Mouse (Mus musculus) kidney, postnatal 25 days (tissue): ENCODE measurements around the gene Fkbp3.
"Not testable (repeated sequence)": the region's sequence is repeated elsewhere in the genome, so short reads cannot be mapped to it uniquely, and the experiment has no call there.

Source experiments
- DNase-seq, 2 experiments: peaks; one replicate each; pipeline ENCODE4 v3.0.0; 2021; ENCODE audit warnings: mixed read lengths in 2 of 2

Gene Fkbp3

DNA sequence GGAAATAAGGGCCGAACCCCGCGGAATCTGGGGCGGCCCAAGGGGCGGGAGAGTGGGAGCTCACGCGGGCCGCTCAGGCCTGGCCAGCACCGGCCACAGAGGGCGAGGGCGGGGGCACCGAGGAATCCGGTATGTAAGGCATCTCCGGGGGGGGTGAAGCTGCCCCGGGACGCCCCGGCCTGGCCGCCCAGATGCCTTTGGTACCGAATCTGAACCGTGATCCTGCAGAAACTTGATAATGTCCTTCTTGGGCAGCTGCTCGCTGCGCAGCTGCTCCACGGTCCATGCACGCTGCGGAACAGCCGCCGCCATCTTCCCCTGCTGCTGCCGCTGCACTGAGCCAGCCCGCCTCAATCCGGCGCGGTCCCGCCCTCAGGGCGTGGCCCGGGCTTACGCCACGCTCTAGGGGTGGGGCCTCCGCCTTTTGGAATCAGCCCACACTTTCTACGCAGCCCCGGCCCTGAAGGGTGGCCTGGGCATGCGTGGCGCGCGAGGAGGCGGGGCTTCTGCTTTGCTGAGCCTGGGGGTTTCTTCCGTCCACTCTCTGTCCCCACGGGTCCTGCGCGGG is at the start of gene Fkbp3:
TSS of gene Fkbp3 (minus strand) at position 397 of the 568 bp plus-strand sequence.
- DNase-seq: peak; percentile 98

- DNase-seq: no peak
Measured at GRCm38 (mm10) chr12:65119451-65119850, 45.6 kb upstream of the Fkbp3 start.

GRCm38 (mm10) chr12:65118968-65119367 is 45.2 kb upstream of the Fkbp3 start:
- DNase-seq: no peak

GRCm38 (mm10) chr12:65114978-65115377 is 41.2 kb upstream of the Fkbp3 start:
- not testable (repeated sequence) for DNase-seq

DNA sequence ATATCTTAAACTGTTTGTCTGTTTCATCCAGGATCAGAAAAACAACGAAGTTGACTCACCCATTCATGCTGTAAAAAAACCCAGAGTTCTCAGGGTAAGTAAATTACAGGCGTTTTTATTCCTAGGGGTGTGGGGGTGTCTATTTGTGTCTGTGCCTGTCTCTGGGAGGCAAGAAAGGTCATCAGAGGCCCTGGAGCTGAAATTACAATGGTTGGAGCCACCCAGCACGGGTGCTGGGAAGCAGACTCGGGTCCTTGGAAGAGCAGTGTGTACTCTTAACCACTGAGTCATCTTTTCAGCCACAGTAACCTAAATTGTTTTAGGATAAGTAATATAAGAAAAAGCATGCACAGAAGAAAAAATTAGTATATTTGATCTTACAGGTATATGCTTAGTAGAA is 40.1 kb upstream of the Fkbp3 start:
- no peak for DNase-seq

DNA sequence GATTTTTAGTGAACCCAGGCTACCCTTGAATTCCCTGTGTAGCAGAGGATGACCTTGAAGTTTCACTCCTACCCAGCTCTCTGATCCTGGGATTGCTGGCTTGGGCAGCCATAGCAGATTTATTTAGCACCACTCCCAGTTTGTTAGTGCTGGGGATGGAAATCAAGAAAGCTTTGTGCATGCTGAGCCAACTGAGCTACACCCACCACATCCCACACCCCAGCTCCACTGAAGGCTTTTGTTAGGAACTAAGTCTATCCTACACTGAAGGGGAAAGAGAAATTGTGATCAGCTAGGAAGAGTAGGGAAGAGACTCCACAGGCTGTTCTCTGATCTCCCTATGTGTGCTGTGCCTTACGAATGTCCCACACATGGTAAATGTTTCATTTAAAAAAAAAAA is 39.0 kb upstream of the Fkbp3 start:
- DNase-seq: no peak

- no peak for DNase-seq
Measured at GRCm38 (mm10) chr12:65111503-65111902, 37.7 kb upstream of the Fkbp3 start.

- no peak for DNase-seq
Measured at GRCm38 (mm10) chr12:65108746-65109145, 34.9 kb upstream of the Fkbp3 start.

- no peak for DNase-seq
Measured at GRCm38 (mm10) chr12:65076906-65077305, 3.1 kb upstream of the Fkbp3 start.

DNA sequence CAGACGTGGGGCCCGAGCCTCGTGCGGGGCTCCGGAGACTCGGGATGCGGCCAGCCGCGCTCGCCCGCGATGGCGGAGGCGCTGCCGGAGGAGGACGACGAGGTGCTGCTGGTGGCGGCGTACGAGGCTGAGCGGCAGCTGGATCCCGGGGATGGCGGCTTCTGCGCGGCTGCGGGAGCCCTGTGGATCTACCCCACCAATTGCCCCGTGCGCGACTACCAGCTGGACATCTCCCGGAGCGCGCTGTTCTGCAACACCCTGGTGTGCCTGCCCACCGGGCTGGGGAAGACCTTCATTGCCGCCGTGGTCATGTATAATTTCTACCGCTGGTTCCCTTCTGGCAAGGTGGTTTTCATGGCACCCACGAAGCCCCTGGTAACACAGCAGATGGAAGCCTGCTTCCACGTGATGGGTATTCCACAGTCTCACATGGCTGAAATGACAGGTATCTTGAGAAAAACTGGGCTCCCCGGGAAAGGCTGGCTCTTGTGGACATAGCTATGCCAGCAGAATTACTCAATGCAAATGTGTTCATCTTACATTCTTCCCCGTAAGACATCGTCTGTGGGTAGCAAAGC is 2.0 kb upstream of the Fkbp3 start:
- no peak for DNase-seq

- peak; percentile 92 to 95 for DNase-seq
Measured at GRCm38 (mm10) chr12:65075085-65075732, 1.4 kb upstream of the Fkbp3 start, which contains the start of gene Fancm. Gene Fancm, plus strand, starts transcription at chr12:65075603.

GRCm38 (mm10) chr12:65074651-65075050 is 844 bp upstream of the Fkbp3 start:
- DNase-seq: no peak

DNA sequence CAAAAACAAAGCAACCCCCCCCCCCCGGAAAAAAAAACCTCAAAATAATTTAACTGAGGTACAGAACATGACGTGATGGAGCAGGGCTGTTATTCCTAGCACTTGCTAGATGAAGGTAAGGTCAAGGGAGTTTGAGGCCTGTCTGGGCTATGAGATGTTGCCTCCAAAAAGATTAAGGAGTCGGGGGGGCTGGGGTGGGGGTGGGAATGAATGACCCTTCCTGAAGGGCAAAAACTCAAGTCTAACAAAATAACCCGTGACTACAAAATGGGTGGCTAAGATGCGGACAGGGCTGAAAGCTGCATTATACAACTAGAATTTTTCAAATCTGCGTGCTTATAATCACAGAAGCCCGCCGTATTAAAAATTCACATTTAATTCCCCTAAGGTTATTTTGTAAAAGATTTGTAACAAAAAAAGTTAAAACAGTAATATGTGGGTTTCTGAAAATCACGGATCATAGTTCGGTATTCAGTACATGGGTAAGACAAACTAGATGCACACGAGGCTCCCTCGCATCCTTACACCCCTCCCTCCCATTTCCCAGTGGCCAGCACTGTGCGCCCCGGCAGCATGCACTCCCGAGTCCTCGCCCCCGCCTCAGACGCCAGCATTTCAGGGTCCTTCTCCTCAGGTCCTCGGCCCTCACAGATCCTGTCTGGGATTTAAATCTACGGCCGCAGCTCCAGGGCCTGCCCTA is 746 bp downstream of the Fkbp3 start:
- DNase-seq: no peak

DNA sequence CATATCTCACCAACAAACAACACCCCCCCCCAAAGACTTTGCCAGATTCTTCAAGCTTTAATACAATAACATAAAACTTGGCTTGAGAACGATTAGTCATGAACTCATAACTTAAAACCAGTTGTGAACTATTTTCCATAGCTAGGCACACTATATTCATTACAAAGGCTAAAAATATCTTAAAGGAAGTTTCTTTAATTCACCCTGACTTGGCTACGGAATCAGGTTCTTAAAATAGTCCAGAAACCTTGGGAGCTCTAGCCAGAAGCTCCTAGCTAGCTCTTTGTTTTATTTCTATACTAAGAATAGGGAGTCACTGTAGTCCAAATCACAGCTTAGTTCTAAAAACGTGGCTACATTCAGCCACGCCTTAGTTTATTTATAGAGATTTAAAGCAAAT is 5.4 kb downstream of the Fkbp3 start:
- no peak for DNase-seq

DNA sequence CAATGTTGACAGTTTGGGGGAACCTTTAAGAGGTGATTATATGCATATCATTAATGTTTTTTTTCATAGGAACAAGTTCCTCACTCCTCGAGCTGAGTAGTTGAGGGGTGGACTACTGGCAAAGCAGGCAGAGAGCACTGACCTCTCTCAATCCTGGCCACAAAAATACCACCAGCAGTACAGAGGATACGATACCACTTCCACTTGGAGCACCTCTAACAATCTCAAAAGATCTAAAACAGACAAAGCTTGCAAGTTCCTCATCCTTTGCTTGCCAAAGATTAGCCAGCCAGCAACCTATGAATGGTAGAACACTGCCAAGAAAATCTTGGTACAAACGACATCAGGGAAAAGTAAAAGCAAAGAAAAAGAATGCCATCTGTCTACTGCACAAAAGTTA is 7.6 kb downstream of the Fkbp3 start:
- DNase-seq: no peak

- DNase-seq: no peak
Measured at GRCm38 (mm10) chr12:65065241-65065640, 8.6 kb downstream of the Fkbp3 start.

DNA sequence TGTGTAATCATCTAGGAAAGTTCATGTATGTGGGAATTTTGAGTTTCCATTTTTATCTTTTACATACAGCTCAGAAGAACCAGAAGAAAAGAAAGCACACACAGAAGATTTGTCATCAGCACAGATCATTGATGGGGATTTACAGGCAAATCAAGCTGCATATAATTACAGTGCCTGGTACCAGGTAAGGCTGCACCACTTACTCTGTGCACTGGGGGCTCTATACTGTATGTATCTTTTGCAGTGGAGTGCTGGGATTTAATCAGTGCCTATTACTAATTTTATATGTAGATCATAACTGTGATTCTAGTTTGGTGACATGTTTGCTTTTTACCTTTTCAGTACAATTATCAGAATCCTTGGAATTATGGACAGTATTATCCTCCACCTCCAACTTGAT is 12.7 kb downstream of the Fkbp3 start:
- DNase-seq: no peak

DNA sequence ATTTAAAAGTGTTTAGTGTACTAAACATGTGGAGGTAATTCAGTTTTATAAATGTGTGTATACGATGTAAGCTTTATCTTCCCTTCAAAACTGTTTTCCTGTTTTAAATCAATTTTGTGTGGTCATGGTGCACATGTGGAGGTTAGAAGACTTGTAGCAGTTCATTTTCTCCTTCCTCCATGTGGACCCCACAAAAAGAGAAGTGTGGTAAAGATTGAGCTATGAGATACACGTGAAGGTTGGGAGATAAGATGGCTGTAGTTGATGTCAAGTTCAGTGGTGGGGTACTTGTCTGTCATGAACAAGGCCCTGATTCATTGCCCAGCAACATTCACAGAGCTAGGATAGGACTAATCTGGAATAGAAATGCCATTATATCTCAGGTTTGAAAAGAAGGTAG is 15.6 kb downstream of the Fkbp3 start:
- no peak for DNase-seq

DNA sequence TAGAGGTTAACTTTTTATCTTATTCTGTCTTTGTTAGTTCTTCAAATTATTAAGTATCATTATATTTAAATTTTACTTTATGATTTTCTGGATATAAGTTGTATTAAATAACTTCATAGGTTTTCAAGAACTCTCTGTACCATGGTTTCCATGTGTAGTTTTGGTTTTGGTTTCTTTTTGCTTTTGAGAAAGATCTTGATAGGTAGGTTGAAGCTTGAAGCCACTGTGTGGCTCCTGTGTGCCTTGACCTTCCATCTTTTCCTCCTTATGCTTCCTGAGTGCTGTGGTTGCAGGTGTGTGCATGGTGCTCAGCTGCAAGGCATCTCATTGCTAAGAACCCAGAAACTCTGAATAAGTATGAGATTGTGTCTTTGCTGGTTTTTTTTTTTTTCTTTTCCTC is 25.0 kb downstream of the Fkbp3 start:
- DNase-seq: no peak

GRCm38 (mm10) chr12:65037546-65037937 is 36.3 kb downstream of the Fkbp3 start:
- DNase-seq: no peak

GRCm38 (mm10) chr12:65036892-65037545 is 36.8 kb downstream of the Fkbp3 start:
- DNase-seq: no peak

DNA sequence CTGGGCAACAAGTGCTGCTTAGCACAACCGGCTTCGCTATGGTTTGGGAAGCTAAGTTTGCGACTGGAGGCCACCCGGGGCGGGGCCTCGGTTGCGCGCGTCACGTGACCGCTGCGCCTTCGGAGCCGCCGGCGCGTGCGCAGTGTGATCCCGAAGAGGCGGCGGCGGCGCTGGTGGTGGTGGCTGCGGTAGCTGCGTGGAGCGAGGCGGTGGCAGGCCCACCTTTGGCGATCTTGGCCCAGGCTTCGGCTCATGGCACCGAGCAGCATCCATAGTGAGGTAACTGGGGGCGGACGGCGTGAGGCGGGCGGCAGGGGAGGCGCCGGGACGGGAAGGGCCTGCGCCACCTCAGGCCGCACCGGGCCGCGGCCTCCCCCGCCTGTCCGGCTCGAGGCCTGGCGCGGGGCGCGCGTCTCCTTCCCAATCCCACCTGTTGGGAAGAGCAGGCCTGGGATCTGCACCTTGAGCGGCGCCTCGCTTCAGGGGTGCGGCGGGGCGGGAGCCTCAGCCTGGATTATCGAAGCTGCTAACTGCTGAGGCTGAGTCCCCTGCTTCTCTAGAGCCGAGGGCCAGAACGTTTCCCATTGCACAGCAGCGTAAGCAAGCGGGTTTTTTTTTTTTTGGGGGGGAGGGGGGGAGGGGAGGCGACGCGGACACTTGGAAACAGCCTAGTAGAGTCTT is 37.5 kb downstream of the Fkbp3 start, which contains the start of gene Prpf39:
TSS of gene Prpf39 (plus strand) at position 144 of the 681 bp plus-strand sequence.
- DNase-seq: peak; percentile 94 to 95

- DNase-seq: no peak
Measured at GRCm38 (mm10) chr12:65035839-65036189, 38.0 kb downstream of the Fkbp3 start.
